Mouse (Mus musculus): ENCODE results near the gene Shkbp1.

Gene Shkbp1

GRCm38 (mm10) chr7:27379836-27380235 lies 24.0 kb upstream of the Shkbp1 start:
- POLR2A ChIA-PET: interaction anchor here in 3 of 4 experiments (0.6 to 6.9 kb wide), 12 partner anchors 8 to 286 kb away, joined by 3 to 74 read pairs (median 5); partner anchors contain the start of genes Gm20479 (in 1 of the 3) and Shkbp1 (in 1 of the 3)
- CTCF ChIA-PET: interaction anchor here in 2 of 4 experiments (1.0 to 6.5 kb wide), 4 partner anchors 9 to 47 kb away, joined by 4 to 36 read pairs (median 7); no protein-coding TSS in a partner anchor

- ChIA-PET CTCF (interaction anchor here (0.5 to 1.7 kb wide), 45 partner anchors 8 to 172 kb away, joined by 3 to 30 read pairs (median 4); partner anchors contain the start of genes Gm20479 (in 2 of the 4) and Shkbp1 (in 1 of the 4)), POLR2A (interaction anchor here in 3 of 4 experiments (0.6 to 2.6 kb wide), 20 partner anchors 9 to 1794 kb away, joined by 3 to 13 read pairs (median 4); partner anchors contain the start of genes Sertad1 (in 1 of the 3), Shkbp1 (in 1 of the 3) and Zfp607b (in 1 of the 3))
Measured at GRCm38 (mm10) chr7:27378431-27378830, 22.6 kb upstream of the Shkbp1 start.

GRCm38 (mm10) chr7:27375274-27375673 lies 19.5 kb upstream of the Shkbp1 start:
- ChIA-PET CTCF (interaction anchor here (0.6 to 1.8 kb wide), 8 partner anchors 9 to 777 kb away, joined by 3 to 10 read pairs (median 3); no protein-coding TSS in a partner anchor), POLR2A (interaction anchor here in 3 of 4 experiments (0.7 to 3.4 kb wide), 21 partner anchors 8 to 164 kb away, joined by 3 to 18 read pairs (median 4); partner anchors contain the start of gene Shkbp1 (in 1 of the 3))

GRCm38 (mm10) chr7:27371715-27372462 lies 16.1 kb upstream of the Shkbp1 start:
- ChIA-PET CTCF (interaction anchor here in 3 of 4 experiments (0.6 to 2.2 kb wide), 17 partner anchors 11 to 129 kb away, joined by 3 to 7 read pairs (median 3); no protein-coding TSS in a partner anchor), POLR2A (interaction anchor here in 3 of 4 experiments (0.6 to 6.7 kb wide), 21 partner anchors 8 to 1632 kb away, joined by 3 to 72 read pairs (median 4); partner anchors contain the start of gene Sertad1 (in 1 of the 3))

GRCm38 (mm10) chr7:27369111-27369510 lies 13.3 kb upstream of the Shkbp1 start:
- ChIA-PET CTCF (interaction anchor here in 3 of 4 experiments (1.3 to 4.2 kb wide), 9 partner anchors 9 to 157 kb away, joined by 3 to 30 read pairs (median 8); no protein-coding TSS in a partner anchor), POLR2A (interaction anchor here in 3 of 4 experiments (0.7 to 6.7 kb wide), 20 partner anchors 9 to 139 kb away, joined by 3 to 72 read pairs (median 6); partner anchors contain the start of genes Gm20479 (in 2 of the 3) and Shkbp1 (in 2 of the 3))

GRCm38 (mm10) chr7:27367976-27368375 lies 12.2 kb upstream of the Shkbp1 start:
- ChIA-PET CTCF (interaction anchor here (0.6 to 4.2 kb wide), 31 partner anchors 9 to 208 kb away, joined by 3 to 30 read pairs (median 4); partner anchors contain the start of genes Gm20479 (in 2 of the 4), Coq8b (in 1 of the 4) and Shkbp1 (in 1 of the 4)), POLR2A (interaction anchor here in 3 of 4 experiments (0.6 to 6.7 kb wide), 48 partner anchors 8 to 437 kb away, joined by 3 to 72 read pairs (median 5); partner anchors contain the start of genes Gm20479 (in 2 of the 3), Shkbp1 (in 2 of the 3), BC024978 (in 1 of the 3) and Rab4b (in 1 of the 3))

- CTCF ChIA-PET: interaction anchor here (0.6 to 4.2 kb wide), 10 partner anchors 12 to 160 kb away, joined by 3 to 30 read pairs (median 6); no protein-coding TSS in a partner anchor
- POLR2A ChIA-PET: interaction anchor here (0.6 to 4.9 kb wide), 20 partner anchors 7 to 170 kb away, joined by 3 to 53 read pairs (median 5); partner anchors contain the start of genes Shkbp1 (in 3 of the 4), BC024978 (in 1 of the 4), Gm20479 (in 1 of the 4) and Snrpa (in 1 of the 4)
Measured at GRCm38 (mm10) chr7:27366082-27366844, 10.4 kb upstream of the Shkbp1 start.

GRCm38 (mm10) chr7:27364379-27364778 lies 8.6 kb upstream of the Shkbp1 start:
- ChIA-PET POLR2A (interaction anchor here in 3 of 4 experiments (0.5 to 8.0 kb wide), 23 partner anchors 10 to 704 kb away, joined by 3 to 74 read pairs (median 4); partner anchors contain the start of gene Sertad1 (in 1 of the 3)), CTCF (interaction anchor here in 2 of 4 experiments (0.7 to 1.5 kb wide), 5 partner anchors 14 to 62 kb away, joined by 3 to 8 read pairs (median 5); no protein-coding TSS in a partner anchor)

GRCm38 (mm10) chr7:27361283-27361946 lies 5.6 kb upstream of the Shkbp1 start:
- ChIA-PET CTCF (interaction anchor here in 3 of 4 experiments (0.5 to 2.3 kb wide), 32 partner anchors 11 to 329 kb away, joined by 3 to 20 read pairs (median 4); partner anchors contain the start of genes Blvrb (in 1 of the 3) and Sptbn4 (in 1 of the 3)), POLR2A (interaction anchor here (0.5 to 8.6 kb wide), 66 partner anchors 9 to 1331 kb away, joined by 3 to 97 read pairs (median 5); partner anchors contain the start of genes Coq8b (in 2 of the 4), BC024978 (in 1 of the 4), Fbxo27 (in 1 of the 4) and Rab4b (in 1 of the 4))

- ChIA-PET CTCF (interaction anchor here in 3 of 4 experiments (0.5 to 2.4 kb wide), 35 partner anchors 11 to 314 kb away, joined by 3 to 20 read pairs (median 4); partner anchors contain the start of genes Blvrb (in 1 of the 3) and Sptbn4 (in 1 of the 3)), POLR2A (interaction anchor here (0.5 to 8.6 kb wide), 79 partner anchors 8 to 1778 kb away, joined by 3 to 97 read pairs (median 5); partner anchors contain the start of genes Coq8b (in 2 of the 4), BC024978 (in 1 of the 4), Fbxo27 (in 1 of the 4) and Ltbp4 (in 1 of the 4))
Measured at GRCm38 (mm10) chr7:27360749-27361148, 4.9 kb upstream of the Shkbp1 start.

- CTCF ChIA-PET: interaction anchor here (0.6 to 2.4 kb wide), 23 partner anchors 8 to 836 kb away, joined by 3 to 20 read pairs (median 4); no protein-coding TSS in a partner anchor
- POLR2A ChIA-PET: interaction anchor here (0.6 to 8.6 kb wide), 60 partner anchors 8 to 247 kb away, joined by 3 to 97 read pairs (median 4); partner anchors contain the start of genes Sertad1 (in 2 of the 4), Ltbp4 (in 1 of the 4), Rab4b (in 1 of the 4) and Snrpa (in 1 of the 4)
Measured at GRCm38 (mm10) chr7:27359706-27360358, 4.0 kb upstream of the Shkbp1 start.

GRCm38 (mm10) chr7:27359162-27359561 lies 3.3 kb upstream of the Shkbp1 start:
- ChIA-PET CTCF (interaction anchor here (0.6 to 2.4 kb wide), 20 partner anchors 9 to 742 kb away, joined by 3 to 11 read pairs (median 4); no protein-coding TSS in a partner anchor), POLR2A (interaction anchor here (0.6 to 8.6 kb wide), 41 partner anchors 9 to 247 kb away, joined by 3 to 97 read pairs (median 5); partner anchors contain the start of genes Sertad1 (in 2 of the 4), Ltbp4 (in 1 of the 4) and Snrpa (in 1 of the 4))

- CTCF ChIA-PET: interaction anchor here in 3 of 4 experiments (0.6 to 2.4 kb wide), 10 partner anchors 10 to 1675 kb away, joined by 3 to 7 read pairs (median 5); no protein-coding TSS in a partner anchor
- POLR2A ChIA-PET: interaction anchor here in 3 of 4 experiments (0.5 to 8.6 kb wide), 18 partner anchors 9 to 944 kb away, joined by 3 to 97 read pairs (median 6); partner anchors contain the start of gene Ltbp4 (in 1 of the 3)
Measured at GRCm38 (mm10) chr7:27357595-27357978, 1.8 kb upstream of the Shkbp1 start.

- ChIA-PET CTCF (interaction anchor here (0.6 to 2.4 kb wide), 18 partner anchors 10 to 1675 kb away, joined by 3 to 7 read pairs (median 4); no protein-coding TSS in a partner anchor), POLR2A (interaction anchor here (0.5 to 8.6 kb wide), 34 partner anchors 9 to 945 kb away, joined by 3 to 97 read pairs (median 5); partner anchors contain the start of genes BC024978 (in 2 of the 4), Snrpa (in 2 of the 4), Egln2 (in 1 of the 4) and Ltbp4 (in 1 of the 4))
Measured at GRCm38 (mm10) chr7:27356861-27357594, 1.2 kb upstream of the Shkbp1 start, which contains the start of gene Gm20479. Gene Gm20479, minus strand, starts transcription at chr7:27357419.
